Mouse (Mus musculus): Measurements from ENCODE around the gene Commd8. TPM values are rescaled to one million over a fixed set of nuclear protein-coding genes. Genes with fewer than 3 reads are reported as not detected.
"Not testable (repeated sequence)": the region's sequence is repeated elsewhere in the genome, so short reads cannot be mapped to it uniquely, and the experiment has no call there.

Gene Commd8
- polyA plus RNA-seq, 1 experiment from 2014 or later: 167 TPM

GRCm38 (mm10) chr5:72170067-72170466 is 2.1 kb upstream of the Commd8 start:
- DNase-seq (ENCODE audit: low spot score): no peak

- no peak for DNase-seq (ENCODE audit: low spot score)
Observed at GRCm38 (mm10) chr5:72168285-72168621, 264 bp upstream of the Commd8 start.

- no peak for DNase-seq (ENCODE audit: low spot score)
Observed at GRCm38 (mm10) chr5:72164386-72164785, 3.6 kb downstream of the Commd8 start.

GRCm38 (mm10) chr5:72162855-72163254 is 5.1 kb downstream of the Commd8 start:
- peak; percentile 42 for DNase-seq (ENCODE audit: low spot score)

GRCm38 (mm10) chr5:72160781-72161485 is 7.1 kb downstream of the Commd8 start:
- peak; percentile 63 for DNase-seq (ENCODE audit: low spot score)

GRCm38 (mm10) chr5:72159537-72159936 is 8.5 kb downstream of the Commd8 start:
- DNase-seq (ENCODE audit: low spot score): peak; percentile 14

- DNase-seq (ENCODE audit: low spot score): no peak
Observed at GRCm38 (mm10) chr5:72158667-72159066, 9.3 kb downstream of the Commd8 start.

GRCm38 (mm10) chr5:72156598-72156997 is 11.4 kb downstream of the Commd8 start:
- no peak for DNase-seq (ENCODE audit: low spot score)

GRCm38 (mm10) chr5:72155686-72156085 is 12.3 kb downstream of the Commd8 start:
- DNase-seq (ENCODE audit: low spot score): not testable (repeated sequence)

- no peak for DNase-seq (ENCODE audit: low spot score)
Observed at GRCm38 (mm10) chr5:72150870-72151269, 17.1 kb downstream of the Commd8 start.

- DNase-seq (ENCODE audit: low spot score): no peak
Observed at GRCm38 (mm10) chr5:72148679-72149078, 19.3 kb downstream of the Commd8 start.

GRCm38 (mm10) chr5:72139619-72140018 is 28.4 kb downstream of the Commd8 start:
- no peak for DNase-seq (ENCODE audit: low spot score)

- no peak for DNase-seq (ENCODE audit: low spot score)
Observed at GRCm38 (mm10) chr5:72138256-72138655, 29.7 kb downstream of the Commd8 start.

- DNase-seq (ENCODE audit: low spot score): no peak
Observed at GRCm38 (mm10) chr5:72133906-72134305, 34.1 kb downstream of the Commd8 start.

- DNase-seq (ENCODE audit: low spot score): no peak
Observed at GRCm38 (mm10) chr5:72126681-72127080, 41.3 kb downstream of the Commd8 start.

GRCm38 (mm10) chr5:72122414-72123037 is 45.5 kb downstream of the Commd8 start:
- DNase-seq (ENCODE audit: low spot score): no peak

Data from thymus, postnatal 0 days (tissue).